Mouse (Mus musculus) spleen, postnatal 10 days (tissue): Measurements from ENCODE around the gene Mterf1a.
"Not testable (repeated sequence)": the region's sequence is repeated elsewhere in the genome, so short reads cannot be mapped to it uniquely, and the experiment has no call there.

Experiments
- DNase-seq, 2 experiments: peaks; one replicate each; pipeline ENCODE4 v3.0.0; 2021 to 2022; ENCODE audit warnings: low spot score in 2 of 2

Mterf1a gene

DNA sequence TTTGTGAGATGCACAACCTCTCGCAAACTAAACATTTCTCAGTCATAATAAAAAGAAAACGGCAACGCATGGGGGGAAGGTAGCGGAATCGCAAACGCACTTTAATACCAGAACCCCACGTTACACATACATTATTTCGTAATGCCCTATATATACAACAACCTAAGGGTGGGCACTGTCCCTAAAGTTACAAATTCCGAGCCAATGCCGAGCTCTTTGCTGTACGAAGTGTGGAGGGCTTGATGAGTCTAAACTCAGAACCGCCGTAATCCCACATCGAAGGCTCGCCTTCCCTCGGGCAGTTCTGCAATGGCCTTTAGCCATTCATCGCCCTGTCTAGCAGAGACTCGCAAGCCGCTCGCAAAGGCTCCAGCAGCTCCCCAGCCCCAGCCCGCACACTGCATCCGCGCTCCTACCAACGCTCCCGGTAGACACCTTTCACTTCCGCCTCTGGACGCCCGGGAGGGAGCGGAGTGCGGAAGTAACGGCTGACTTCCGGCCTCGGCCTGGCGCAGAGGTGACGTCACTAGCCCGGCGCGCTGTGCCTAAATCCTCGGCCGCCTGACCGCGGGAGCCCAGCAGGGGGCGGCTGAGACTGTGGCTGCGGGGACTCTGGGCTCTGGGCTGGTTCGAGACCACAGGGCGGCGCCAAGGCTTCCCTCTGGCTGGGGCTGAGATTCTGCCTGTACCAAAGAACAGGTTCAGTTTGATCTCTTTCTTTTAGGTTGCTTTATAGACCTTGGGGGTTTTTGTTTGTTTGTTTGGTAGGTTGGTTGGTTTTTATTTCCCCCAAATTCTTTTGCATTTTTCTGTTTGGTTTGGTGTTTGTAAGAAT is at the start of gene Mterf1a:
Gene Mterf1a, minus strand, starts transcription at position 475 of the 835 bp plus-strand sequence.
- DNase-seq = peak; percentile 13 to 20

GRCm38 (mm10) chr5:3943169-3943568 is 49.4 kb upstream of the Mterf1a start:
- not testable (repeated sequence) for DNase-seq

- DNase-seq = no peak
Observed at GRCm38 (mm10) chr5:3941240-3941639, 47.5 kb upstream of the Mterf1a start.

GRCm38 (mm10) chr5:3939335-3939734 is 45.6 kb upstream of the Mterf1a start:
- no peak for DNase-seq

- DNase-seq = no peak
Observed at GRCm38 (mm10) chr5:3938905-3939304, 45.2 kb upstream of the Mterf1a start.

GRCm38 (mm10) chr5:3935778-3936554 is 42.2 kb upstream of the Mterf1a start:
- DNase-seq = no peak

GRCm38 (mm10) chr5:3935266-3935665 is 41.5 kb upstream of the Mterf1a start:
- DNase-seq = no peak

DNA sequence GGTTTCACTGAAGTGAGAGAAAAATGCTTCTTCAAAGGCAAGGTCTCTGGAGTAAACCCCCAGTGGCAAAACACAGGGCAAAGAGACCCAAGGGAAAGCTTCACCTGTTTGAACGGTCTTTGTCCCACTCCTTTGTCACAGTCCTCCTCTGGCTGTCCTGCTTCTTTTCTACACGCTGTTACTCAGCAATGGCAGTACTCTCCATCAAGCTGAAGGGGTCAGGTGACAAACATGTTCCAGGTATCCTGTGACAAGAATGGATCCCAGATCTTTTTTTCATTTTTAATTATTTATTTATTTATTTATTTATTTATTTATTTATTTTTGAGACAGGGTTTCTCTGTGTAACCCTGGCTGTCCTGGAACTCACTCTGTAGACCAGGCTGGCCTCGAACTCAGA is 39.8 kb upstream of the Mterf1a start:
- DNase-seq = no peak

GRCm38 (mm10) chr5:3931636-3932035 is 37.9 kb upstream of the Mterf1a start:
- DNase-seq = no peak

- no peak for DNase-seq
Observed at GRCm38 (mm10) chr5:3930760-3931159, 37.0 kb upstream of the Mterf1a start.

DNA sequence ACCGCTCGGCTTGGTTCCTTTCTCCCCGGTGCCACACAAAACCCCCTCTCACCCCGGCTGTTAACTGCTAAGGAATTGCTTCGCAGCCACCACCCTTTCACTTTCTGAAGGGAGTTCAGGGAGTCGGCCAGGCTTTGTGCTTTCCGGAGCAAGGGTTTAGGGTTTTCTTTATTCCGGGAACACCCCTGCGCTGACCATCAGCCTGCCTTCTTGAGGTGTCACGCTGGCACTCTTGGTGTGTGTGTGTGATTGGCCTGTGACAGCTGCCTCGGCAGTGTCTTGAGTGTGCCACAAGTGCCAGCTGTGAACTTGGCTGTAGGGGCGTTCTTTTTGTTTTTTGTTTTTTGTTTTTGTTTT is 34.9 kb upstream of the Mterf1a start:
- DNase-seq = peak; percentile 39 to 57

GRCm38 (mm10) chr5:3927801-3928689 is 34.3 kb upstream of the Mterf1a start, which contains the start of gene Akap9:
TSS of gene Akap9 (plus strand) at chr5:3928054.
- DNase-seq = peak; percentile 75 to 80

DNA sequence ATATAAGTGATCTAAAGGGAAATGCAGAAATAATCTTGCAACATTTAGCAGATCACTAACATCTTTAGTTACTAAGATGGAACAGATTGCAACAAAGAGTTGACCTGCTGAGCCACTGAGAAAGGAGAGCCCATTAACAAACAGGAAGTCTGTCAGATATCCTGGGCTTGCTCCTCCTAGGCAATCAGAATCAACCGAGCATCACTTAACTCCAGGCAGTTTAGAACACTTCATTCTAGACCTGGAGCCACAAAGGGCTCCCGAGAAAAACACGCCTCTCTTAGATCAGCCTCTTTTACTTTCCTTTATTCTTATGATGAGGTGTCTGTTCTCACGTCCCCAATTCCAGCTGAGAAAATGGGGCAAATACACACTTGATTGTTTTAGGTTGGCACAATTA is 32.9 kb upstream of the Mterf1a start:
- no peak for DNase-seq

DNA sequence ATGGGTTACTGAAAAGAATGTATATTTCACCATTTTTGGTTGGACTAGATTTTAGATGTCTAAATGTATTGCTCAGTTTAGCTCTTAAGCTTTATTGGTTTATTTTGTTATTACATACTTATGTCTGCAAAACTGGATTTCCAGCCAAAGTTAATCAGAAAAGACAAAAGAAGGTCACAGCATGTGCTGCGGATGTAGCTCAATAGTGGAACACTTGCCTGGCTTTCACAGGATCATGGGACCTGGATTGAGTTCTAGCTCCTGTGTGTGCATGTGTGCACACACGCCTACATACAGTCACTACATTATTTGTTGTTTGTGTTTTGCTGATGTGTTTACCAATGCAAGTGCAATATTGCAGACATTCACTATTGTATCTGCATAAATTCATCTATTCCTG is 28.6 kb upstream of the Mterf1a start:
- DNase-seq = no peak

DNA sequence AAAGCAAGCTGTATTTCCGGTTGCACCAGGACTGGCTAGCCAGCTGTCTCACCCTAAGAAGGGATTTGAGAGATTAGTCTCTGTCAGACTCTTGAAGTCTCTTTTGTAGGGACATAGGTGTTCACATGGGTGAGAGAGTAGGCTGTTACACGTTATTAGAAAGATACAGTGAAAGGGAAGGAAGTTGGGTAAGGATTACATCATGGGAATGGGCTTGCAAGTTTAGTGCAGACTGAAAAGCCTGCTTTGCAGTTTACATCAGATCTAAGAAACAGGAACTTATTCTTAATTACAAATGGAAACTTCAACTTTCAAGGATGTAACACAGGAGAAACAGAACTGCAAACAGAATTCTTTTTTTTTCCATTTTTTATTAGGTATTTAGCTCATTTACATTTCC is 11.7 kb upstream of the Mterf1a start:
- DNase-seq = no peak

GRCm38 (mm10) chr5:3894294-3894619 is 524 bp upstream of the Mterf1a start:
- not testable (repeated sequence) for DNase-seq

DNA sequence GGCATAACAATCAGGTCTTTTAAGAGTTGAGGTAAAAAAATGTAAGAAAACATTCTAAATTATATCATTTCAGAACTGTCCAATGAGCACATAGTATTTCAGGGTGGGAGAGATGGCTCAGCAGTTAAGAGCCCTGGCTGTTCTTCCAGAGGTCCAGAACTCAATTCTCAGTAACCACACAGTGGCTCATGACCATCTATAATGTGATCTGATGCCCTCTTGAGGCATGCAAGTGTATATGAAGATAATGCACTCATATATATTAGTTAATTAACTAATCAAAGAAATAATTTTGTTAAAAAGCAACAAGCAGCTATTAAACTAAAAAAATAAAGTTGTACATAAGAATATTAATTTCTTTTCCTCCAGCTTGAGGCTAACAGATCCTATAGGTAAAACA is 4.5 kb downstream of the Mterf1a start:
- no peak for DNase-seq

- DNase-seq = not testable (repeated sequence)
Observed at GRCm38 (mm10) chr5:3886862-3887261, 6.9 kb downstream of the Mterf1a start.

DNA sequence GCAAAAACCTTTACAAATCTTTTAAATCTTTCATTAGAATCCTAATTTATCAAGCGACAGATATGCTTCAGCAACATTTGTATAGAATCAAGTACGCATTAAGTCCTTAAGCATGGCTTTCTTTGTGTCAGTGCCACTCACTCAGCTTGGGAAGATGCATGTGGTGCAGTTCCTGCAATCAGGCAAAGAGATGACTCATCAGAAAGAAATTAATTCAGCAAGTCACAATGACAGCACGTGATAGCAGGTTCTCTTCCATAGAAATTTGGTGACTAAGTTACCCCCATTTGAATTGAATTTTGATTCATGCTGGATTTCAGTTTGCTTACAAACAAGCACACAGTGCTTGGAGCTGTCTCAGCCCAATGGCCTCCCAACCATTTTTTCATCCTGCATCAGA is 20.2 kb downstream of the Mterf1a start:
- DNase-seq = no peak

GRCm38 (mm10) chr5:3872348-3872747 is 21.4 kb downstream of the Mterf1a start:
- DNase-seq = no peak

DNA sequence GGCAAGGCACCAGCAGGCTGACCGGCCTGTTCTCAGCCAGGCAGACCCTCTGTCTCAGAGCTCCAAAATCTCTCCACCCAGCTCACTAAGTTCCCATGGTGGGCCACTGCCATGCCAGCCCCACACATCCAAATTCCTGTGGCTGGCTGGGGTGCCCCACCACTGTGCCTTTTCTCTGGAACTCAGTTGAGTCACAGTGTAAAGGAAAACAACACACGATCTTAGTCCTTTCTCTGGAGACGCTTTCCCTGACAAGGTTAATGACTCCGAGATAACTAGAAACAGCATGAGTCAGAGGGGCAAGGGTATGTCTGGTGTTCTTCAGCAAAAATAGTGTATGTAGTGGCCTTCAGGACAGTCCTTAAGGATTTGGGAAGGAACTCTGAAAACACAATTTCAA is 23.6 kb downstream of the Mterf1a start:
- no peak for DNase-seq

- DNase-seq = no peak
Observed at GRCm38 (mm10) chr5:3845026-3845425, 48.7 kb downstream of the Mterf1a start, which contains the start of gene Lrrd1. TSS of gene Lrrd1 (plus strand) at chr5:3845173.
